Mouse (Mus musculus) embryonic facial prominence, embryonic 14.5 days (tissue): Measurements from ENCODE around the gene Dydc1. TPM values are rescaled to one million over a fixed set of nuclear protein-coding genes. Genes with fewer than 3 reads are reported as not detected.
A peak's percentile ranks its signal among the peaks of the same experiment; 100 is the strongest.

ENCODE experiments used
- ATAC-seq: fragments of 200-750 bp; cut with Nextera tagmentation; 2 replicates; pipeline ENCODE4 v1.8.0; 2017; ENCODE audit warnings: low read depth, moderate number of reproducible peaks, moderate TSS enrichment
- DNase-seq: peaks from one replicate; pipeline ENCODE4 v3.0.0-alpha.2; 2015; ENCODE audit warnings: low spot score
- H3K27ac ChIP-seq: fragments of 300-500 bp; sonication (generic); replicated peaks from 2 replicates; pipeline ENCODE4 v1.5.1; 2014; ENCODE audit warnings: low read depth, mild to moderate bottlenecking, low read length, moderate library complexity
- H3K27me3 ChIP-seq: fragments of 300-500 bp; sonication (generic); replicated peaks from 2 replicates; pipeline ENCODE4 v1.6.1; 2014; ENCODE audit warnings: low read length; ENCODE audit not compliant: control insufficient read depth, insufficient read depth
- H3K36me3 ChIP-seq: fragments of 300-500 bp; sonication (generic); 2 replicates; pipeline ENCODE4 v1.6.1; 2014; ENCODE audit warnings: low read length, mixed read lengths; ENCODE audit not compliant: control insufficient read depth, insufficient read depth
- H3K4me1 ChIP-seq: fragments of 300-500 bp; sonication (generic); 2 replicates; pipeline ENCODE4 v1.6.1; 2014; ENCODE audit warnings: antibody characterized with exemption, low read length; ENCODE audit not compliant: control insufficient read depth, insufficient read depth
- H3K4me2 ChIP-seq: fragments of 300-500 bp; sonication (generic); 2 replicates; pipeline ENCODE4 v1.6.1; 2014; ENCODE audit warnings: low read depth, mild to moderate bottlenecking, low read length, moderate library complexity, mixed read lengths
- H3K4me3 ChIP-seq: fragments of 300-500 bp; sonication (generic); 2 replicates; pipeline ENCODE4 v1.5.1; 2014; ENCODE audit warnings: low read depth, mild to moderate bottlenecking, low read length
- H3K9ac ChIP-seq: fragments of 300-500 bp; sonication (generic); 2 replicates; pipeline ENCODE4 v1.6.1; 2014; ENCODE audit warnings: low read depth, mild to moderate bottlenecking, low read length, moderate library complexity, mixed read lengths
- H3K9me3 ChIP-seq: fragments of 300-500 bp; sonication (generic); 2 replicates; pipeline ENCODE4 v1.6.1; 2016; ENCODE audit warnings: low read length; ENCODE audit not compliant: control insufficient read depth
- WGBS: fragments of 180-500 bp; shearing (Covaris S2); extraction: QIAGEN DNeasy Blood & Tissue Kit; methylation state at CpG from one replicate; pipeline ENCODE4 v1.1.7; 2014; 5-methylcytosine and 5-hydroxymethylcytosine counted together
- polyA plus RNA-seq: library from polyadenylated mRNA; unstranded; fragments of >200 nt; fragmentation: Nextera tagmentation; extraction: Ambion mirVana; gene quantifications from 2 replicates; pipeline ENCODE4 v1.2.1, GENCODE M21; 2014

Dydc1 gene
- polyA plus RNA-seq: 0.24 TPM in 1 of 2 replicates, not detected in the other

DNA sequence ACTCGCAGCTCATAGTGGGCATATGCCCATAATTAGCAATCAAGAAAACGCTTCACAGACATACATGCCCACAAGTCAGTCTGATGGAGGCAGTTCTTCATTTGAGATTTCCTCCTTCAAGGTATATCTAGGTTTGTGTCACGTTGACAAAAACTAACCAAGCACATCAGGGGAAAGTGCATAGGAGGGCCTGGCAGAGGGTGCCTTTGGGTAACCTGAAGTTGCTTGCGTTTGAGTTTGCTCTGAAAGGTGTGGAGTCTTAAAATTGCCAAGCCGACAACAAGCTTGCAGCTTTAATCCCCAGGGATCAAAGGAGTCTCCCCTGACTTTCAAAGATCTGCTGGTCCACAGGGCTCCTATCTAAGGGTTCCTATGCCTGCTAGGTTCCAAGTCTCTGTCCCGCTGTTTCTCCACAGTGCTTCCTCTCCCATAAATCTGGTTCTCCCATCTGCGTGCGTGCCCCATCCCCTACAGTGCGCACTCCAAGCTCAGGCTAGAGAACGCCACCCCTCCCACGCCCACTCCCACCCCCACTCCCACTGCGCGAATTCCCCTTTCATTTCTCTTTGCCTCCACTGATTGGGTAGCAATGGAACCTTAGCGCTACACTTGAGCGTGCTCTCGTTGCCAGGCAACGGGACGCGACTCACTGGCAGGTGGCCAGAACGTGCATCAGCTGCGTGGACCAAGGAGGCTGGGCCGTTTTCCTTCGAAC lies at the start of gene Dydc1:
Dydc1 (plus strand) TSS at position 683 of the 715 bp plus-strand sequence.
- DNase-seq: peak; percentile 87
- Histone ChIP-seq H3K4me2 (peak within 1 kb of the TSS; percentile 66), H3K36me3 (no peaks in the 10 kb centered on the region), H3K27me3 (no peaks in the 10 kb centered on the region), H3K4me1 (no peaks in the 10 kb centered on the region), H3K4me3 (peak within 1 kb of the TSS; percentile 42), H3K27ac (no peak within 1 kb of the TSS), H3K9me3 (no peaks in the 10 kb centered on the region), H3K9ac (peak within 1 kb of the TSS; percentile 19; the same call in 1 of the 2 replicates)
- peak; percentile 93 for ATAC-seq
- WGBS: 12% methylated on average over 22 of the region's 23 CpGs

DNA sequence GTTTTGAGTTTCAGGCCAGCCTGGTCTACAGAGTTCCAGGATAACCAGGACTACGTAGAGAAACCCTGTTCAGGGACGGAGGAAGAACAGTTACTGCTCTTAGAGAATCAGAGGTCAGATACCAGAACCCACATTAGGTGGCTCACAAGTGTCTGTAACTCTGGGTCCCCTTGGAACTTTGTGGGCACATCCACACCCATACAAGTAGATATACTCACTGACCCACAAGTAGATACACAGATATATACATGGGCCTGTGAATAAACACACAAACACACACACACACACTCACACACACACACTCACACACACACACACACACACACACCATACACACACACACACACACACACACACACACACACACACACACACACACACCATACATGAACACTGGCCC lies 47.6 kb upstream of the Dydc1 start:
- H3K9ac ChIP-seq: no peak overlapping the region
- H3K4me1 ChIP-seq: no peaks in the 10 kb centered on the region
- H3K4me2 ChIP-seq: no peak overlapping the region
- H3K27ac ChIP-seq: no peak overlapping the region
- no peaks in the 10 kb centered on the region for H3K9me3 ChIP-seq
- 90% methylated on average over 2 of the region's 2 CpGs for WGBS
- no peak overlapping the region for H3K4me3 ChIP-seq
- H3K27me3 ChIP-seq: no peaks in the 10 kb centered on the region
- no peak for ATAC-seq
- H3K36me3 ChIP-seq: no peaks in the 10 kb centered on the region
- DNase-seq: no peak

DNA sequence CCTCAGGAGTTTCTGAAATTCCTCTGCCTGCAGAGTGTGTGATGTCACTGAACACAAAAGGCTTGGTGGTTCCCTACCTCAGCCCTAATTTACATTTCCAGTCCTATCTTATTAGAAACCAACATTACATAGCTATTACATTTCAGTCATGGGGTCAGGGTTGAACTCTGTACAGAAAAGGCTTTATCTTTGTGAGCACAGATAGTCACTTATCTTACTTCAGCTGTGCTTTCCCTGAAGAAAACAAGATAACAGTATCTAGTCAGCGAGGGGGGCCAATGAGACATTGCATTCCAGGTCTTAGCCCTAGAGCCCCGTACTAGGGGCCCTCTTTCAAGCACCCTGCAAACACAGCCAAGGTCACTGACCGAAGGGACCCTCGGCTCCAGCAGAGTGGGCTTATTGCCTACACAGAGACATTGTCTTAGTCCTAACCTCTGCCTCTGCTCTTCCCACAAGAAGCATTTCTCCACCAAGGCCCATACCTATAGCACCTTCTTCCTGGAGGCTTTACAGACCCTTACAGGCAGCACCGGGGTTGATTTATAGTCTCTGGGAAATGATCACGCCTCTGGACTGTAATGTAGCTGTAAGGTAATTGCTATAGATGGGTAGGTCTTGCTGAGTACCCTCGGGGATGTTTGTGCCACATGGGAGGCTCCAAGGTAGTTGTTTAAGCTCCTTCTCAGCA lies 47.0 kb upstream of the Dydc1 start:
- Histone ChIP-seq H3K9me3 (no peaks in the 10 kb centered on the region), H3K4me3 (no peak overlapping the region), H3K36me3 (no peaks in the 10 kb centered on the region), H3K27ac (no peak overlapping the region), H3K27me3 (no peaks in the 10 kb centered on the region), H3K9ac (no peak overlapping the region), H3K4me1 (no peaks in the 10 kb centered on the region), H3K4me2 (no peak overlapping the region)
- no peak for ATAC-seq
- 76% methylated on average over 7 of the region's 7 CpGs for WGBS
- no peak for DNase-seq

DNA sequence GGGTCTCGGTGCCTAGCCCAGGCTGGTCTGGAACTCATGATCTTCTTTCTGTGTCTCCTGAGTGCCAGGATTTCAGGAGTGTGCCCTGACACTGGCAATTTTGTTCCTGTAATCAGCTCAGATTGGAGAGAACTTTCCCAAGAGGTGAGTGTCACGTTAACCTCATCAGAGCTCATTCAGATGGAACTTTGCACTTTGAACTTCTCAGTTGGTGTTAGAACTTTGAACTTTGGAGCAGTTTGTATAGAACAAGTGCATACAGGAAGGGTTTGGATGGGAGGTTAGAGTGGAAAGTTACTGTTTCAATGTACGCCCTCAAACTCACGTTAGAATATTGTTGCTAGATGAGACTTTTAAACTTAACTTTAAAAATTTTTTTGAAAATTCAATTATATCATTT lies 43.4 kb upstream of the Dydc1 start:
- Histone ChIP-seq H3K4me3 (no peak overlapping the region), H3K36me3 (no peaks in the 10 kb centered on the region), H3K4me1 (no peaks in the 10 kb centered on the region), H3K27ac (no peak overlapping the region), H3K4me2 (no peak overlapping the region), H3K9me3 (no peaks in the 10 kb centered on the region), H3K27me3 (no peaks in the 10 kb centered on the region), H3K9ac (no peak overlapping the region)
- no peak for DNase-seq
- ATAC-seq: no peak
- 67% methylated on average over 4 of the region's 4 CpGs for WGBS

DNA sequence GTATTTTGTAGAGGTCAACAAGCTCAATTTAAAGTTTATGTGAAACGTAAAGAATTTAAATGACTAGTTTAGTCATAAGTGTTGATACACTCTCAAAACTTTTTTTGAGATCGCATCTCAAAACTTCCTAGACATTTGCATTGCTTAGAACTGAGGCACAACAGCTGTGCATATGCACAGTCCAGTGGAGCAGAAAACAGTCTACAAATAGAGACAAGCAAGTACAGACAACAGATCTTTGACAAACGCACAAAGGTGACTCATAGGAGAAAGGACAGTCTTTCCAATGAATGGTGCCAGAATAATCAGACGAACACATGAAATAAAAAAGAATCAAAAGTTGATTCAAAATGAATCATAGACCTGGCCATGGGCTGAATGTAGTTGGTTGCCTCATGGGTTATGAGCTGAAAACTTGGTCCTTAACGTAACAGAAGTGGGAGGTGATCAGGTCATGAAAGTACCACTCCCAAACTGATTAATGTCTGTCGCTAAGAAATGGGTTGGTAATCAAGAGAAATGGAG lies 41.7 kb upstream of the Dydc1 start:
- no peak overlapping the region for H3K27ac ChIP-seq
- WGBS: 90% methylated on average over 6 of the region's 6 CpGs
- DNase-seq (no peak), ATAC-seq (no peak)
- no peaks in the 10 kb centered on the region for H3K36me3 ChIP-seq
- H3K9me3 ChIP-seq: no peaks in the 10 kb centered on the region
- H3K4me3 ChIP-seq: no peak overlapping the region
- H3K4me2 ChIP-seq: no peak overlapping the region
- H3K27me3 ChIP-seq: no peaks in the 10 kb centered on the region
- no peaks in the 10 kb centered on the region for H3K4me1 ChIP-seq
- no peak overlapping the region for H3K9ac ChIP-seq

DNA sequence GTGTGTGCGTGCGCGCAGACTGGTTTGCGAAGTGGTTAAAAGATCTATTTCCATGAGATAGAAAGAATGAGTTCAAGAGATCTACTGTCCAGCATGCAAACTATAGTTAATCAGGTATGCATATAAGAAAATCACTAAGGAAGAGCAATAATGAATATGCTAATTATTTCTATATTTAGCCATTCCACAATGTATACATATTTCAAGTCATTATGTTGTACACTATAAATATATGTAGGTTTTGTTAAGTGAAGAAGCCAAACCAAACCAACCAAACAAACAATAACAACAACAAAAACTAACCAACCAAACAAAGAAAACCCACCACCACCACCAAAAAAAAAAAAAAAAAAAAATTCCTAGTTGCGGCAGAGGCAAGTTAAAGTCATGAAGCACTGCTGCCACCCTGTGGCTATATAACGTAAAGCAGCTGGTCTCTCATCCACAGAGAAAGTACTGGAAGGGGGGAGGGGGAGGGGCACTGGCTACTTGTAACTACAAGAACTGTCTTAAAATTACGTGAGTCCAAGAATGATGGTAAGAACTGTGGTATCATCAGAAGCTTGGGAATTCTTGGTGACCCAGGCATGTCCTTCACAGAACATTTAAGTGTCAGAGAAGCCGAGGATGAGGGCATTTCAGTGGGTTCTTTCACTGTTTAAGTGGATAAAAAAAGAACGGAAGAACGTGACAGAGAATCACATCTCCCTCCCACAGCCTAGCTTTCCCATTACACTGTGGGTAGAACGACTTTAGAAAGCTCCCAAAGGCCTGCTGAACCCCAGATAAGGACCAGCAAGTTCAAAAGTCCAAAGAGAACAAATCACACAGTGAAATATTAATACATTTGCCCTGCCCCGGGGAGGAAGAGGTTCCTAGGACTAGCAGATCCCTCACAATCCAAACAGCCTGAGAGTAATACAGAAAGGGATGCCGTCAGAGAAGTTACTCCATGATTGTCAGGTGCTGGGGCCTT lies 39.3 kb upstream of the Dydc1 start:
- DNase-seq: peak; percentile 89

DNA sequence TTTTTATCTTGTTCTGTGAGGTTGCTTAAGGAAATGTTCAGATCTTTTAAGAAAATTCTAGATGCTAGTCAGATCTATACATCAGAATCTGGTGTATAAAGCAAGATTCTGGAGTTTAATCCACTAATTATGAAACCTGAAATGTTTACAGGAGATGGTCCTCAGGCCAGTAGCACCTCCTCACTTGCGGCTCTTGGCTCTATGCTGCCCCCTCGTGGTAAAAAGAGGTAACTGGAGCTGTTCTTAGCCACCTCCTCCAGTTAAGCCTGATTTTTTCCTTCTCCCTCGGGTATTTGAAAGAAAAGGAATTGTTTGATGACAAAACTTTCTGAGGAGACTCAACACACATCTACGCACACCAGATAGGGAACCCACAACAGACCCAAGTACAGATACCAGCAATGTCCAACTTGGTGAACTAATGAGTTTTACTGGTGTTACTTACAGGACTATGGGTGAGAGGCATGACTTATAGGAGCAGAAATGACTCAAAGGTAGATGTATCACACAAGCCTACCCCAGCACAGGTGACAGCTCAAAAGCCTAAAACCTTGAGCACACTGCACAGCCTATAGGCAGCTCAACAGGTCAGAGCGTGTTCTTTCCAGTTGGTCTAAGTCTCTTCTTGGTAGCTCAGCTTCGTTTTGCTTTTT lies 37.4 kb upstream of the Dydc1 start:
- no peak overlapping the region for H3K27ac ChIP-seq
- H3K27me3 ChIP-seq: no peaks in the 10 kb centered on the region
- ATAC-seq: no peak
- H3K4me3 ChIP-seq: no peak overlapping the region
- no peaks in the 10 kb centered on the region for H3K4me1 ChIP-seq
- H3K4me2 ChIP-seq: no peak overlapping the region
- 30% methylated on average over 6 of the region's 6 CpGs for WGBS
- no peaks in the 10 kb centered on the region for H3K9me3 ChIP-seq
- no peak overlapping the region for H3K9ac ChIP-seq
- no peaks in the 10 kb centered on the region for H3K36me3 ChIP-seq
- DNase-seq: peak; percentile 30

More for the DNA sequence above, 39.3 kb upstream of the Dydc1 start:
- H3K27ac ChIP-seq: no peak overlapping the region
- no peak overlapping the region for H3K4me3 ChIP-seq
- H3K36me3 ChIP-seq: no peaks in the 10 kb centered on the region
- H3K9ac ChIP-seq: no peak overlapping the region
- H3K4me1 ChIP-seq: no peaks in the 10 kb centered on the region
- no peak for ATAC-seq
- H3K4me2 ChIP-seq: no peak overlapping the region
- H3K27me3 ChIP-seq: no peaks in the 10 kb centered on the region
- no peaks in the 10 kb centered on the region for H3K9me3 ChIP-seq
- WGBS: 55% methylated on average over 13 of the region's 13 CpGs

DNA sequence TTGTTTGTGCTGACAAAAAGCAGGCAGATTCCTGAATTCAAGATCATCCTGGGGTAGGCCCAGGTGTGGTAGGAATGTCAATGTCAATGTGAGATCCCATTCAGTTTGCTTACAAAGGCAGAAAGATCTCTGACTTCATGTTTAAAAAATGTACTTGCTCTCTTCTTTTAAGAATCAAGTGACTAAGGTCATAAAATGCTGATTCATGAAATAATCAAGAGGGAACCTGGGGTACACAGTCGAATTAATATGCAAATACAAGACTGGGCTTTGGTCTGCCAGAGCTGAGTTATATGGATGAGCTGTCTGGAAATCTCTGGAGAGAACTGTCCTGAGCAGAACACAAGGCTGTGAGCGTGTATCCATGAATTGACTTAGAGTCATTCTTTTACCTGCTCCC lies 25.3 kb upstream of the Dydc1 start:
- H3K4me3 ChIP-seq: no peak overlapping the region
- 73% methylated on average over 2 of the region's 2 CpGs for WGBS
- H3K9me3 ChIP-seq: no peaks in the 10 kb centered on the region
- H3K4me2 ChIP-seq: no peak overlapping the region
- no peak overlapping the region for H3K27ac ChIP-seq
- H3K4me1 ChIP-seq: no peaks in the 10 kb centered on the region
- DNase-seq (no peak), ATAC-seq (no peak)
- no peak overlapping the region for H3K9ac ChIP-seq
- no peaks in the 10 kb centered on the region for H3K27me3 ChIP-seq
- no peaks in the 10 kb centered on the region for H3K36me3 ChIP-seq
